Mouse (Mus musculus): ENCODE measurements around the gene Phb.
"Not testable (repeated sequence)": the region's sequence is repeated elsewhere in the genome, so short reads cannot be mapped to it uniquely, and the experiment has no call there.

The Phb gene

GRCm38 (mm10) chr11:95650981-95651380, 15.8 kb upstream of the Phb start:
- DNase-seq (ENCODE audit: low spot score): no peak

DNA sequence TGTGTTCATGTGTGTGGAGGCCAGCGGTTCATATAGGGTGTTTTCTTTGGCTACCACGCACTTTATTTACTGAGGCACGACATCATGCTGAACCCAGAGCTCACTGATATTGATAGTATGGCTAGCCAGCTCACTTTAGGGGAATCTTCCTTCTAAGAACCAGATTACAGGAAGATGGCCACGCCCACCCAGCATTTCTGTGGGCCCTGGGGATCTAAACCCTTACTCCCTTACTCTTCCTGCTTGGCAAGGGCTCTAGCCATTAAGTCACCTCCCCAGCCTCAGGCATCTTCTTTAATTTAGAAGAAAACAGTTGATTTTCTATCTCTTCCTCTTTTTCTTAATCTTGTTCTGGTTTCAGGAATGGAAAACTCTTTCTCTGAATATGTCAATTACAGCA, 9.3 kb upstream of the Phb start:
- no peak for DNase-seq (ENCODE audit: low spot score)

GRCm38 (mm10) chr11:95667177-95667576, 420 bp downstream of the Phb start:
- DNase-seq (ENCODE audit: low spot score): no peak

DNA sequence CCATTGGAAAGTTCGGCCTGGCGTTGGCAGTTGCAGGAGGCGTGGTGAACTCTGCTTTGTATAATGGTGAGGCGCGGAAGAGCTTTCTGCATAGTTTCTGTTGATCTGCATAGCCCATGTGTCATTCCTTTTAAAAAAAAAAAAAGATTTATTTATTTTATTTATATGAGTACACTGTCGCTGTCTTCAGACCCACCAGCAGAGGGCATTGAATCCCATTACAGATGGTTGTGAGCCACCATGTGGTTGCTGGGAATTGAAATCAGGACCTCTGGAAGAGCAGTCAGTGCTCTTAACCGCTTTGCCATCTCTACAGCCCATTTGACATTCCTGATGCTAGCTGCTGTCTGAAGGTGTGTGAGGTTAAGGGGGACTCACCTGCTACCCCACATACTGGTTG, 1.3 kb downstream of the Phb start:
- not testable (repeated sequence) for DNase-seq (ENCODE audit: low spot score)

DNA sequence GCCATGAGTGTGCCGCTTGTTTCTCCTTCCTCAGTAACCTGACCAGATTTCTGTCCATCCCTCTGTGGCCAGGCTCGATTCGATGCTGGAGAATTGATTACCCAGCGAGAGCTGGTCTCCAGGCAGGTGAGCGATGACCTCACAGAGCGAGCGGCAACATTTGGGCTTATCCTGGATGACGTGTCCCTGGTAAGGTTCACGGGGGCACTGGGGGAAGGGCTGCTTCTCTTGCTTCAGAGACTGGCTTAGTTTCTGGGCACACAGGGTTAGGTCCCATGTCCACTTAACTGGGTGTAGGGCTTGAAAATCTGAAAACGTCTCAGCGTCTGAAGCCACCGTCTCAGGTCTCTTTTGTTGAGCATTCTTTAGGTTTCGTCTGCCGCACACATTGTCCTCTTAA, 8.7 kb downstream of the Phb start:
- no peak for DNase-seq (ENCODE audit: low spot score)

- DNase-seq (ENCODE audit: low spot score): no peak
These were observed 9.6 kb downstream of the Phb start for GRCm38 (mm10) chr11:95676307-95676706.

GRCm38 (mm10) chr11:95677925-95678701, 11.4 kb downstream of the Phb start:
- no peak for DNase-seq (ENCODE audit: low spot score)

GRCm38 (mm10) chr11:95681995-95682601, 15.3 kb downstream of the Phb start:
- DNase-seq (ENCODE audit: low spot score): no peak

DNA sequence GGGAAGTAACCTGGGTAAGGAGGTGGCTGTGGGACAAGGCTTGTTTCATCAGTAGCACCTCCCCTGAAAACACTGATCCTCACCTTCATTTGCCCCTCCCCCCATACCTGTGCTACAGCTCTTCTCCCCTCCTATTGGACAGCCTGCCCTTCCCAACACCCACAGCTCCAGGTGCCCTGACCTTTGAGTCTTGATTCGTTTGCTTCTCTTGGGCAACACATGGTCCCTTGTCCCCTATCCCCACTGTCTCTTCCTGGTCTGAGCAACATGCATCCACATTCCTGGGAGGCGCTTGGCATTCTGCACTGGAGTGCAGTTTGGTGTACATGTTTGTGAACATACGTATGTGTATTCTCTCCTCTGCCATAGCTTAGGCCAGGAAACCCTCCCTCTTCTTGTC, 16.2 kb downstream of the Phb start:
- no peak for DNase-seq (ENCODE audit: low spot score)

- no peak for DNase-seq (ENCODE audit: low spot score)
These were observed 19.3 kb downstream of the Phb start for GRCm38 (mm10) chr11:95686031-95686430.

DNA sequence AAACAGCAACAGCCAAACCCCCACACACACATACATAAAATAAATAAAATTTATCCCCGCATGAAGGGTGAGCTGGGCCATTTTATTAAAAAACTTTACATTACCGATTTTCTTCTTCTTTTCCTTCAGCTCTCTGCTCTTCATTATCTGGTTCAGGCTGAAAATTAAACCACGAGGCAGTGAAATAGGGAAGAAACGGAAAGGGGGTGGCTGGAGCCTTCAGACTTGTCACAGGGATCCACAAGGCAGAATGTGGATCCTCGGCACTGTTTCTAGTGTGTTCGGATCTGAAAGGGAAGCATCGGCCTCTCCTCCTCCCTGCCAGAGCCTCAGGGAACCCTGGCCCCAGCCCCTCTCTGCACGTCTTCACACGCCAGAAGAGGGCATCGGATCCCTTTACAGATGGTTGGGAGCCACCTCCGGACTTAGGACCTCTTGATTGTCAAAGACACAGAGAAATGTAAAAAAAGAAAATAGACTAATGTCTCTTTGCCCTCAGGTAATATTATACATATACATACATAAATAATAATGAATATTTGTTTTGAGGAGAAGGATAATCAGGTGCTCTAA, 20.4 kb downstream of the Phb start:
- no peak for DNase-seq (ENCODE audit: low spot score)

DNA sequence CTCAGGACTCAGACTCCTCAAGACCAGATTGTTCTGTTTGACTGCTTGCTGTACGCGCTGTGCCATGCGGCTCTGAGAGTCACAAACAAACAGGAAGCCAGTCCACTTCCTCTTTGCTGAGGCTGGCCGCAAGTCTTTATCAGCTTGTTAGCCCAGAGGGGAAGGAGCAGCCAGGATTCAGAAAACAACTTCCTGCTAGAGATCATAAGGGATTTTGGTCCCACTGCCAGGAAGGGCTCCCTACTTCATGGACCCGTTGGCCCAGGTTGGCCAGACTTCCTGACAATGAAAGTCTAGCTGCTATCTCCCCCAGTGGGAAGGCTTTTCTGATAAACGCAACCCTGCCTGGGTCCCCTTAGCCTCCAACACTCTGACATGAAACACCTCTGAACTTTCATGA, 21.8 kb downstream of the Phb start:
- DNase-seq (ENCODE audit: low spot score): no peak

DNA sequence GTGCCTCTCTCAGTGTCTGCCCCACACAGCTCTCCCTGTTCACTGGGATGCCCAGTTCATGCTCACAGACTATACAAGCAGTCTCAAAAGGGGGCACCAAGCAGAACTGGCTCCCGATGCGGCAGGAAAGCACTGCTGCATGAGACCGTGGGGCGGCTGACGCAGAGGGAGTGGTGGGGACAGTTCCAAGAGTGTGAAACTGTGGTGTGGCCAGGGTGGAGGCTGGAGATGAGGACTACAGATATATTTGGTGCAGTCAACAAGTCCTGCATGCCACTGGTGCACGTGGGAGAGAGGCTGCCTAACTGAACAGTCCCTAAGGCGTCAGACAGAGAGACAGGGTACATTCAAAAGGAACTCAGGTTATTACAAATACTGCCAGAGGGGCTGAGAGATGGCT, 22.2 kb downstream of the Phb start:
- no peak for DNase-seq (ENCODE audit: low spot score)

DNA sequence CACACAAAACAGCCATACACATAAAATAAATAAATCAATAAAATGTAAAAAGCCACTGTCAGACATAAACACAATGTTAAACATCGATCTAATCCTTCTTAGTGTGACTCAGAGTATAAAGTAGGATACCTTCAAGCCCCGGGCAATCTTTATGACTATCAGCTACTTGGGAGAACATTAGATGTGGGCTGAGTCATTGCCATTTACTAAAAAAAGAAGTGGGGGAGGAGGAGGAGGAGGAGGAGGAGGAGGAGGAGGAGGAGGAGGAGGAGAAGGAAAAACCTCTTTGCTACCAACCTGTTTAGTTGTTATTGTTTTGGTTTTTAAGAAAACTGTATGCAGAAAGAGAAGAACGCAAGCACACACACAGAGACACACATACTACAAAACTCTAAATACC, 22.8 kb downstream of the Phb start:
- DNase-seq (ENCODE audit: low spot score): no peak

- no peak for DNase-seq (ENCODE audit: low spot score)
These were observed 31.8 kb downstream of the Phb start for GRCm38 (mm10) chr11:95698541-95698940.

GRCm38 (mm10) chr11:95700778-95701739, 34.3 kb downstream of the Phb start:
- DNase-seq (ENCODE audit: low spot score): no peak

- no peak for DNase-seq (ENCODE audit: low spot score)
These were observed 37.5 kb downstream of the Phb start for GRCm38 (mm10) chr11:95704032-95704969.

- DNase-seq (ENCODE audit: low spot score): no peak
These were observed 38.2 kb downstream of the Phb start for GRCm38 (mm10) chr11:95704970-95705330.

GRCm38 (mm10) chr11:95709534-95710040, 42.8 kb downstream of the Phb start:
- no peak for DNase-seq (ENCODE audit: low spot score)

GRCm38 (mm10) chr11:95710478-95710877, 43.7 kb downstream of the Phb start:
- DNase-seq (ENCODE audit: low spot score): no peak

GRCm38 (mm10) chr11:95712085-95712562, 45.4 kb downstream of the Phb start:
- DNase-seq (ENCODE audit: low spot score): no peak

All from urinary bladder, postnatal 10 days (tissue).